Mouse (Mus musculus): ENCODE results near the gene Prpsap1. TPM values are rescaled to one million over a fixed set of nuclear protein-coding genes. Genes with fewer than 3 reads are reported as not detected.
"Not testable (repeated sequence)": the region's sequence is repeated elsewhere in the genome, so short reads cannot be mapped to it uniquely, and the experiment has no call there.

Gene Prpsap1
- total RNA-seq, 2 experiments from 2014 or later: 12.0 to 15.9 TPM

- ATAC-seq (replicated peaks; ENCODE audit: low FRiP score, poor library complexity, severe bottlenecking): peak; percentile 94
Observed at GRCm38 (mm10) chr11:116521143-116521542, 27.1 kb upstream of the Prpsap1 start.

- ATAC-seq (replicated peaks; ENCODE audit: low FRiP score, poor library complexity, severe bottlenecking): no peak
Observed at GRCm38 (mm10) chr11:116518482-116518881, 24.5 kb upstream of the Prpsap1 start.

- ATAC-seq (replicated peaks; ENCODE audit: low FRiP score, poor library complexity, severe bottlenecking): no peak
Observed at GRCm38 (mm10) chr11:116515330-116516020, 21.5 kb upstream of the Prpsap1 start.

GRCm38 (mm10) chr11:116513531-116514038, 19.6 kb upstream of the Prpsap1 start:
- no peak for ATAC-seq (replicated peaks; ENCODE audit: low FRiP score, poor library complexity, severe bottlenecking)

GRCm38 (mm10) chr11:116512987-116513386, 19.0 kb upstream of the Prpsap1 start:
- no peak for ATAC-seq (replicated peaks; ENCODE audit: low FRiP score, poor library complexity, severe bottlenecking)

GRCm38 (mm10) chr11:116512154-116512553, 18.2 kb upstream of the Prpsap1 start:
- ATAC-seq (replicated peaks; ENCODE audit: low FRiP score, poor library complexity, severe bottlenecking): no peak

- peak; percentile 79 for ATAC-seq (replicated peaks; ENCODE audit: low FRiP score, poor library complexity, severe bottlenecking)
Observed at GRCm38 (mm10) chr11:116511301-116511868, 17.4 kb upstream of the Prpsap1 start.

GRCm38 (mm10) chr11:116508689-116509088, 14.7 kb upstream of the Prpsap1 start:
- ATAC-seq (replicated peaks; ENCODE audit: low FRiP score, poor library complexity, severe bottlenecking): no peak

GRCm38 (mm10) chr11:116506151-116506875, 12.3 kb upstream of the Prpsap1 start:
- ATAC-seq (replicated peaks; ENCODE audit: low FRiP score, poor library complexity, severe bottlenecking): peak; percentile 84

GRCm38 (mm10) chr11:116505573-116505972, 11.6 kb upstream of the Prpsap1 start:
- ATAC-seq (replicated peaks; ENCODE audit: low FRiP score, poor library complexity, severe bottlenecking): peak; percentile 61

- ATAC-seq (replicated peaks; ENCODE audit: low FRiP score, poor library complexity, severe bottlenecking): no peak
Observed at GRCm38 (mm10) chr11:116504516-116504915, 10.5 kb upstream of the Prpsap1 start.

- ATAC-seq (replicated peaks; ENCODE audit: low FRiP score, poor library complexity, severe bottlenecking): peak; percentile 69
Observed at GRCm38 (mm10) chr11:116501005-116501746, 7.2 kb upstream of the Prpsap1 start.

- ATAC-seq (replicated peaks; ENCODE audit: low FRiP score, poor library complexity, severe bottlenecking): no peak
Observed at GRCm38 (mm10) chr11:116499018-116499417, 5.0 kb upstream of the Prpsap1 start.

- ATAC-seq (replicated peaks; ENCODE audit: low FRiP score, poor library complexity, severe bottlenecking): no peak
Observed at GRCm38 (mm10) chr11:116498596-116498995, 4.6 kb upstream of the Prpsap1 start.

GRCm38 (mm10) chr11:116497313-116497712, 3.3 kb upstream of the Prpsap1 start:
- no peak for ATAC-seq (replicated peaks; ENCODE audit: low FRiP score, poor library complexity, severe bottlenecking)

- ATAC-seq (replicated peaks; ENCODE audit: low FRiP score, poor library complexity, severe bottlenecking): no peak
Observed at GRCm38 (mm10) chr11:116494474-116495174, 622 bp upstream of the Prpsap1 start.

- ATAC-seq (replicated peaks; ENCODE audit: low FRiP score, poor library complexity, severe bottlenecking): no peak
Observed at GRCm38 (mm10) chr11:116493191-116493590, 811 bp downstream of the Prpsap1 start.

- not testable (repeated sequence) for ATAC-seq (replicated peaks; ENCODE audit: low FRiP score, poor library complexity, severe bottlenecking)
Observed at GRCm38 (mm10) chr11:116492507-116492906, 1.5 kb downstream of the Prpsap1 start.

GRCm38 (mm10) chr11:116491338-116491737, 2.7 kb downstream of the Prpsap1 start:
- no peak for ATAC-seq (replicated peaks; ENCODE audit: low FRiP score, poor library complexity, severe bottlenecking)
